Mouse (Mus musculus): ENCODE results near the gene Olfr1437. TPM values are rescaled to one million over a fixed set of nuclear protein-coding genes. Genes with fewer than 3 reads are reported as not detected.
"Not testable (repeated sequence)": the region's sequence is repeated elsewhere in the genome, so short reads cannot be mapped to it uniquely, and the experiment has no call there.

Olfr1437 gene
- not detected in 2 replicates for polyA plus RNA-seq (2014; fragmentation: Nextera tagmentation; extraction: Ambion mirVana)

DNA sequence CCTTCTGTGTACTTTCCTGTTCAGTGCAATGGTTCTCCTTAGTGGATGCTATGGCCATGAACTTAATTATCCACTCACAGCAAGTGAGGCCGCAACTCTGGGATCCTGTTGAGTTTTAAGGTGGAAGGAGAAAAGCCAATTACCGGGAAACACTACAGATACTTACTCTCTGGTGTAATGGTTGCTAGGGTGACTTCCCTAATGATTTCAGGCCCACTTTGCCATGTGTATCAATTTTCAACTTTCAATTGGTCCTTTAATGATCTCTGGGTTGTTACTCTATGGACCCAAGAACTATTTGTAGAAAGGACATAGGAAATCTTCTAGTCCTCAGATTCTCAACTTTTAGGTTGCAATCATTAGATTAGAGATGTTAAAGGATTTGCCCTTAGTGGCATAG lies at the start of gene Olfr1437:
Gene Olfr1437 (minus strand): TSS at position 101 of the 400 bp plus-strand sequence.
- no peaks in the 10 kb centered on the region for H3K9me3 ChIP-seq (ENCODE audit: control insufficient read depth, low read depth, low read length)
- H3K36me3 ChIP-seq (ENCODE audit: control insufficient read depth, insufficient read depth, low read length), result no peaks in the 10 kb centered on the region
- H3K27ac ChIP-seq (ENCODE audit: low read length), result no peak within 1 kb of the TSS
- H3K27me3 ChIP-seq (ENCODE audit: control insufficient read depth, insufficient read depth, low read length), result no peaks in the 10 kb centered on the region
- H3K9ac ChIP-seq (replicated peaks; ENCODE audit: low read depth, low read length), result no peak within 1 kb of the TSS
- no peaks in the 10 kb centered on the region for H3K4me1 ChIP-seq (ENCODE audit: control insufficient read depth, insufficient read depth, low read length)
- WGBS, result 97% methylated on average over 2 of the region's 2 CpGs
- no peak within 1 kb of the TSS for H3K4me2 ChIP-seq (replicated peaks; ENCODE audit: low read depth, low read length)
- no peak within 1 kb of the TSS for H3K4me3 ChIP-seq (ENCODE audit: low read depth, low read length)
- no peak for ATAC-seq (ENCODE audit: insufficient number of reproducible peaks, insufficient read depth, low FRiP score, low read depth)

DNA sequence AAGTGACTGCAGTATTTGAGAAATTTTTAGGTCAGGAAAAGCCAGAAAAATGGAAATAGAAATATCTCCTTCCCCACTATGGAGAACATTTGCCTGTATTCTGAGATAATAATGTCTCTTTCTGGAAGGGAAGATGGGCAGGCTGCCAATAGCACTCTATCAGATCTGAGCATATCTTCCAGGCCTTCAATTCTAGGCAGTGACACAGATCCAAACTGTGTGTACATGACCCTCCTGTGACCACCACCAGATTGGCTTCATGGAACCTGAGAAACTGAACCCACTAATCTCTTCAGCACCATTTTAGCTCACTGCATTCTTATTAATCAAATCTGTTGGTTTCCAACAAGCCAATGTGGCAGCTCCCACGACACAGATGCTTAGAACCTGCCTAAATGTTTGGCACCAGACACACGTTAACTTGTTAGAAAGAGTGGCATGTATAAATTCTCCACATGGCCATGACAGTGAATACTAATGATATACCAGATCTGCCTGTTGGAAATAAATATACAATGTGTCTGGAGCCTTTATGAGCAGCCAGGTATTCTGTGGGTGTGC lies 49.6 kb upstream of the Olfr1437 start:
- Histone ChIP-seq H3K9ac (replicated peaks; ENCODE audit: low read depth, low read length) (no peak overlapping the region), H3K4me1 (ENCODE audit: control insufficient read depth, insufficient read depth, low read length) (no peaks in the 10 kb centered on the region), H3K4me3 (ENCODE audit: low read depth, low read length) (no peak overlapping the region), H3K27me3 (ENCODE audit: control insufficient read depth, insufficient read depth, low read length) (no peaks in the 10 kb centered on the region), H3K27ac (ENCODE audit: low read length) (no peak overlapping the region), H3K36me3 (ENCODE audit: control insufficient read depth, insufficient read depth, low read length) (no peaks in the 10 kb centered on the region), H3K9me3 (ENCODE audit: control insufficient read depth, low read depth, low read length) (no peaks in the 10 kb centered on the region), H3K4me2 (replicated peaks; ENCODE audit: low read depth, low read length) (no peak overlapping the region)
- WGBS, result 38% methylated on average over 2 of the region's 2 CpGs
- ATAC-seq (ENCODE audit: insufficient number of reproducible peaks, insufficient read depth, low FRiP score, low read depth), result no peak

DNA sequence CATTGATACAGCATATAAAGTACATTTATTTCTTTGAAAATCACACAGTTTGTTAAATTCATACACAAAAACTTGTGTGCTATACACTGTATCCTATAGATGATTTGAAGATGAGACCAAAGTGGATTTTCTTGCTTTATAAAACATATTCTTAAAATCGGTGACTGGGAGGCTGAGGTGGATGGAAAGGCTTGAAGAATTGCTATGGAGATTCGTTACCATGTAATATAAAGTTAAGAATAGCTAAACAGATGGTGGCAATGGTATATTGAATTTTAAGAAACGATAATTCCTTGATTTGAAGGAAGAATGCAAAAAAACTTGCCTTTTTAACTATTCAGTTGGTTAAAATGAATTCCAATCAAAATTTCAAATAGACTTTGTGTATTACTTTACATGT lies 48.1 kb upstream of the Olfr1437 start:
- H3K4me3 ChIP-seq (ENCODE audit: low read depth, low read length), result no peak overlapping the region
- H3K27ac ChIP-seq (ENCODE audit: low read length), result no peak overlapping the region
- no peak for ATAC-seq (ENCODE audit: insufficient number of reproducible peaks, insufficient read depth, low FRiP score, low read depth)
- 82% methylated on average over 3 of the region's 3 CpGs for WGBS
- no peak overlapping the region for H3K4me2 ChIP-seq (replicated peaks; ENCODE audit: low read depth, low read length)
- H3K36me3 ChIP-seq (ENCODE audit: control insufficient read depth, insufficient read depth, low read length), result no peaks in the 10 kb centered on the region
- no peak overlapping the region for H3K9ac ChIP-seq (replicated peaks; ENCODE audit: low read depth, low read length)
- no peaks in the 10 kb centered on the region for H3K9me3 ChIP-seq (ENCODE audit: control insufficient read depth, low read depth, low read length)
- no peaks in the 10 kb centered on the region for H3K4me1 ChIP-seq (ENCODE audit: control insufficient read depth, insufficient read depth, low read length)
- no peaks in the 10 kb centered on the region for H3K27me3 ChIP-seq (ENCODE audit: control insufficient read depth, insufficient read depth, low read length)

DNA sequence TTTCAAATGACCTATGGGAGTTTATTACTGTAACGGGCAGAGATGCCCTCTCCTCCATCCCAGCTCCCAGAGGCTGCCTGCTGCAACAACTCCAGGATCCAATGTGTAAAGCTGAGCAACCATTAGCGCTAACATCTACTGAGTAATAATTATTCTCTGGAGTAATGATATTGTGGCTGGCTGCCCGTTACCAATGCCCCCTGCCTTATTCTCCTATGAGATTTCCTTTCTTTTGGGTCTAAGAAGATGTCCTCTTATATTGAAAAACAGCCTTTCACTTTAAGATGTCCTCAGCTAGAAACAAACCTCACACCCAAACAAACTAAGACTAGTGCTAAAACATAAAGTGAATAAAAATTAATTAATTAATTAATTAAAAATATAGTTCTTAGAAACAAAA lies 10.9 kb upstream of the Olfr1437 start, which contains the start of gene Olfr1438-ps1:
Gene Olfr1438-ps1 (minus strand): TSS at position 101 of the 400 bp plus-strand sequence.
- Histone ChIP-seq H3K4me2 (replicated peaks; ENCODE audit: low read depth, low read length) (no peak within 1 kb of the TSS), H3K27ac (ENCODE audit: low read length) (no peak within 1 kb of the TSS), H3K4me3 (ENCODE audit: low read depth, low read length) (no peak within 1 kb of the TSS), H3K27me3 (ENCODE audit: control insufficient read depth, insufficient read depth, low read length) (no peaks in the 10 kb centered on the region), H3K9ac (replicated peaks; ENCODE audit: low read depth, low read length) (no peak within 1 kb of the TSS), H3K9me3 (ENCODE audit: control insufficient read depth, low read depth, low read length) (no peaks in the 10 kb centered on the region), H3K36me3 (ENCODE audit: control insufficient read depth, insufficient read depth, low read length) (no peaks in the 10 kb centered on the region), H3K4me1 (ENCODE audit: control insufficient read depth, insufficient read depth, low read length) (no peaks in the 10 kb centered on the region)
- 81% methylated on average over 3 of the region's 3 CpGs for whole genome bisulfite sequencing
- no peak for ATAC-seq (ENCODE audit: insufficient number of reproducible peaks, insufficient read depth, low FRiP score, low read depth)

DNA sequence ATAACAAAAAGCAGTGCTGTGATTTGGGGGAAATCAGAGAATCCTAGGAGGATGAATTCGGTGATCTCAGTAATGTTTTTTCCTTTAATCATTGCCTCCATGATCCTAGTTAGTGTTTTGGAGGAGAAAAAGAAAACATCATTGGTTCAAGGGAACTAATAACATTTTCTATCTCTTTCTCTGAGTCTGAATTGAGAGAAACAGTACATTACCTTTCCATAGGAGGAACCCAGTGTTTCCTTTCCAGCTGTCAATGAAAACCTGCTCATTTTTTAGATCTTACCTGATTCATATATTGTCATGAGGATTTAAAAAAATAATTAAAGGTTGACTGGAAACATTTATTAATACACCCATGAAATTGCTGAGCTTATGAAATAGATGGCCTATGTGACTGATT lies 25.9 kb downstream of the Olfr1437 start, which contains the start of gene Olfr1436:
Gene Olfr1436 (minus strand): TSS at position 101 of the 400 bp plus-strand sequence.
- not testable (repeated sequence) for H3K9ac ChIP-seq (replicated peaks; ENCODE audit: low read depth, low read length); H3K9me3 ChIP-seq (ENCODE audit: control insufficient read depth, low read depth, low read length); H3K4me1 ChIP-seq (ENCODE audit: control insufficient read depth, insufficient read depth, low read length); H3K27ac ChIP-seq (ENCODE audit: low read length); ATAC-seq (ENCODE audit: insufficient number of reproducible peaks, insufficient read depth, low FRiP score, low read depth); H3K4me3 ChIP-seq (ENCODE audit: low read depth, low read length); H3K4me2 ChIP-seq (replicated peaks; ENCODE audit: low read depth, low read length); H3K27me3 ChIP-seq (ENCODE audit: control insufficient read depth, insufficient read depth, low read length); H3K36me3 ChIP-seq (ENCODE audit: control insufficient read depth, insufficient read depth, low read length)
- WGBS, result 86% methylated on average over 1 of the region's 1 CpGs

DNA sequence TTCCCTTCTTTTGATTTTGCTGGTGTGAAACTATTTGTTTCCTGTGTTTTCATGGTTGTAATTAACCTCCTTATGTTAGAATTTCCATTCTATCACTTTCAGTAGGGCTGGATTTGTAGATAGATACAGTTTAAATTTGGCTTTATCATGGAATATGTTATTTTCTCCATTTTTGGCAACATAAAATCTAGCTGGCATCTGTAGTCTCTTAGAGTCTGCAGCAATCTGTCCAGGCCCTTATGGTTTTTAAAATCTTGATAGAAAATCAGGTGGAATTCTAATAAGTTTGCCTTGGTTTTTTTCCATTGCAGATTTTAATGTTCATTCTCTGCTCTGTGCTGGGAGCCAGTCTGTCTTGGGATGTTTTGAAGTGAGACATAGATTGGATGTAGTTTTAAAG lies 31.9 kb downstream of the Olfr1437 start:
- ATAC-seq (ENCODE audit: insufficient number of reproducible peaks, insufficient read depth, low FRiP score, low read depth), result no peak
- no peaks in the 10 kb centered on the region for H3K9me3 ChIP-seq (ENCODE audit: control insufficient read depth, low read depth, low read length)
- H3K27ac ChIP-seq (ENCODE audit: low read length), result no peak overlapping the region
- H3K36me3 ChIP-seq (ENCODE audit: control insufficient read depth, insufficient read depth, low read length), result no peaks in the 10 kb centered on the region
- no peak overlapping the region for H3K9ac ChIP-seq (replicated peaks; ENCODE audit: low read depth, low read length)
- H3K4me1 ChIP-seq (ENCODE audit: control insufficient read depth, insufficient read depth, low read length), result no peaks in the 10 kb centered on the region
- H3K27me3 ChIP-seq (ENCODE audit: control insufficient read depth, insufficient read depth, low read length), result no peaks in the 10 kb centered on the region
- no peak overlapping the region for H3K4me2 ChIP-seq (replicated peaks; ENCODE audit: low read depth, low read length)
- H3K4me3 ChIP-seq (ENCODE audit: low read depth, low read length), result no peak overlapping the region

DNA sequence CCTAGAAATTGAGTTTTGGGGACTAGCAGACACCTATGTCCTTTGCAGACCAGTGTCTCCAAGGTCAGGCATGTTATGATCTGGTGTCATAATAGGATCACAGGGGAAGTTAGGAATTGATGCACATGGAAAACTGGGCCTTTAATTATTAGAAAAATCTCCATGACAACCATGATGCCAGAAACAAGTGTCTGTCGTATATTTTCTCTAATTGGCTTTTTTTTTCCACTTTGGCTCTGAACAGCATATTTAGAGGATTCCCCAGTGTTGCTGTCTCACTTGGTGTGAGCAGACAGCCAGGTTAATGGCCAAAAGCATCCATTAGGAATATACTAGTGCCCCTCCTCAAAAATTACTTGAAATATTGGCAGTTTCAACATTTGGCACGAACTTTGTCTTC lies 45.3 kb downstream of the Olfr1437 start, which contains the start of gene Olfr1434:
Gene Olfr1434 (plus strand): TSS at position 301 of the 400 bp plus-strand sequence.
- no peaks in the 10 kb centered on the region for H3K27me3 ChIP-seq (ENCODE audit: control insufficient read depth, insufficient read depth, low read length)
- H3K4me1 ChIP-seq (ENCODE audit: control insufficient read depth, insufficient read depth, low read length), result no peaks in the 10 kb centered on the region
- no peak within 1 kb of the TSS for H3K27ac ChIP-seq (ENCODE audit: low read length)
- WGBS, result 72% methylated on average over 2 of the region's 2 CpGs
- no peaks in the 10 kb centered on the region for H3K36me3 ChIP-seq (ENCODE audit: control insufficient read depth, insufficient read depth, low read length)
- no peak within 1 kb of the TSS for H3K4me3 ChIP-seq (ENCODE audit: low read depth, low read length)
- no peak within 1 kb of the TSS for H3K9ac ChIP-seq (replicated peaks; ENCODE audit: low read depth, low read length)
- no peak for ATAC-seq (ENCODE audit: insufficient number of reproducible peaks, insufficient read depth, low FRiP score, low read depth)
- no peak within 1 kb of the TSS for H3K4me2 ChIP-seq (replicated peaks; ENCODE audit: low read depth, low read length)
- no peaks in the 10 kb centered on the region for H3K9me3 ChIP-seq (ENCODE audit: control insufficient read depth, low read depth, low read length)
